Mouse (Mus musculus) lung, postnatal 0 days (tissue): ENCODE results near the gene Ccdc85b. TPM values are rescaled to one million over a fixed set of nuclear protein-coding genes. Genes with fewer than 3 reads are reported as not detected.

Experiments
- ATAC-seq: fragments of 200-750 bp; cut with Nextera tagmentation; 2 replicates; pipeline ENCODE4 v1.8.0; 2017; ENCODE audit warnings: moderate library complexity
- DNase-seq: peaks from one replicate; pipeline ENCODE4 v3.0.0-alpha.2; 2016; ENCODE audit warnings: low spot score
- H3K27ac ChIP-seq: fragments of 300-500 bp; sonication (generic); 2 replicates; pipeline ENCODE4 v1.5.1; 2014; ENCODE audit warnings: antibody characterized with exemption, mild to moderate bottlenecking, low read length, mixed read lengths
- H3K27me3 ChIP-seq: fragments of 300-500 bp; sonication (generic); replicated peaks from 2 replicates; pipeline ENCODE4 v1.6.1; 2014; ENCODE audit warnings: low read length, mixed read lengths; ENCODE audit not compliant: insufficient read depth
- H3K36me3 ChIP-seq: fragments of 300-500 bp; sonication (generic); 2 replicates; pipeline ENCODE4 v1.6.1; 2014; ENCODE audit warnings: low read length, mixed read lengths; ENCODE audit not compliant: insufficient read depth
- H3K4me1 ChIP-seq: fragments of 300-500 bp; sonication (generic); 2 replicates; pipeline ENCODE4 v1.6.1; 2014; ENCODE audit warnings: antibody characterized with exemption, low read depth, low read length, mixed read lengths; ENCODE audit not compliant: insufficient read depth
- H3K4me2 ChIP-seq: fragments of 300-500 bp; sonication (generic); replicated peaks from 2 replicates; pipeline ENCODE4 v1.6.1; 2014; ENCODE audit warnings: low read depth, mild to moderate bottlenecking, low read length, moderate library complexity, mixed read lengths
- H3K4me3 ChIP-seq: fragments of 300-500 bp; sonication (generic); 2 replicates; pipeline ENCODE4 v1.5.1; 2014; ENCODE audit warnings: low read depth, low read length
- H3K9ac ChIP-seq: fragments of 300-500 bp; sonication (generic); replicated peaks from 2 replicates; pipeline ENCODE4 v1.6.1; 2014; ENCODE audit warnings: low read depth, mild to moderate bottlenecking
- H3K9me3 ChIP-seq: fragments of 300-500 bp; sonication (generic); 2 replicates; pipeline ENCODE4 v1.6.1; 2016; ENCODE audit warnings: low read length, mixed read lengths
- CTCF ChIP-seq: IDR thresholded peaks from 2 replicates; pipeline ENCODE4 v1.5.1; 2016; ENCODE audit warnings: antibody characterized with exemption, mild to moderate bottlenecking
- EP300 ChIP-seq: IDR thresholded peaks from 2 replicates; pipeline ENCODE4 v1.6.1; 2016; ENCODE audit warnings: antibody characterized with exemption, mild to moderate bottlenecking, control low read depth
- WGBS: fragments of 180-500 bp; shearing (Covaris S2); extraction: QIAGEN DNeasy Blood & Tissue Kit; methylation state at CpG from one replicate; pipeline ENCODE4 v1.1.7; 2014; 5-methylcytosine and 5-hydroxymethylcytosine counted together
- polyA plus RNA-seq: library from polyadenylated mRNA; unstranded; fragments of >200 nt; fragmentation: Nextera tagmentation; extraction: Ambion mirVana; gene quantifications from 2 replicates; pipeline ENCODE4 v1.2.1, GENCODE M21; 2015

The Ccdc85b gene
- polyA plus RNA-seq, 1 experiment from 2014 or later: 14.4 TPM

DNA sequence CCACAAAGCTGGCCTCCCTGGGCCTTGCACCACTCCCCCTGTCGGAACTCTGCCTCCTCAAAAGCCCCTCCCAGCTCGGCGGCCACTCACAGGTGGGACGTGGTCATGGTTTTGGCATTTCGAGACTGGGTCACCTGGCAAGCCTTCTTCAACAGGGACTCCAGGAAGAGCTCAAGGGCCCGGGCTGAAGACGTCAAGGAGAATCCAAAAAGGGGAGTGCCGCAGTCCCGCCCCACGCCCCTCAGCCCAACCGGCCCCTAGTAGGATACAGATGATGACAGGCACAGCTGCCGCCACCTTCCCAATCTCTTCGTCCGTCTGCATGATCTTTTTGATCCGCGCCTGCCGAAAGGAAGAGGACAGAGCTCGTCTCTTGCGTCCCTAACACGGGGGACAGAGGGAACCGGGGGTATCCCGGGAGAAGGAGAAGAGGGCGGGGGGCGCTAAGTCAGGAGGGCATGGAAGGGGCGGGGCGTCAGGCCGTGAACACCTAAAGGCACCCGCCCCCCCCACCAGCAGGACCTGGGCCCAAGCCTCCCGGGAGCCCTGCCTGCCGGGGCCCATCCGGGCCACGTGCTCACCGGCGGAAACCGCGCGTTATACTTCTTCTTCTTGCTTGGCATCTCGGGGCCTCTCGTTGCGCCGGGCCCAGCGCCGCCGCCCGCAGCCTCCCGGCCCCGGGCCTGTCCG lies 33.5 kb downstream of the Ccdc85b start:
- Histone ChIP-seq H3K9ac (peak overlapping the region; percentile 89), H3K4me2 (peak overlapping the region; percentile 74), H3K9me3 (no peaks in the 10 kb centered on the region), H3K27me3 (no peaks in the 10 kb centered on the region), H3K4me1 (peaks cover 25% of the 10 kb centered on the region), H3K36me3 (peaks cover 15% of the 10 kb centered on the region; the same call in 1 of the 2 replicates), H3K4me3 (peak overlapping the region; percentile 92), H3K27ac (peak overlapping the region; percentile 98)
- 3% methylated on average over 27 of the region's 48 CpGs for WGBS
- TF ChIP-seq CTCF (peak; percentile 45), EP300 (peak; percentile 33; the same call in 1 of the 2 replicates)
- peak; percentile 80 for ATAC-seq
- DNase-seq: peak; percentile 96

DNA sequence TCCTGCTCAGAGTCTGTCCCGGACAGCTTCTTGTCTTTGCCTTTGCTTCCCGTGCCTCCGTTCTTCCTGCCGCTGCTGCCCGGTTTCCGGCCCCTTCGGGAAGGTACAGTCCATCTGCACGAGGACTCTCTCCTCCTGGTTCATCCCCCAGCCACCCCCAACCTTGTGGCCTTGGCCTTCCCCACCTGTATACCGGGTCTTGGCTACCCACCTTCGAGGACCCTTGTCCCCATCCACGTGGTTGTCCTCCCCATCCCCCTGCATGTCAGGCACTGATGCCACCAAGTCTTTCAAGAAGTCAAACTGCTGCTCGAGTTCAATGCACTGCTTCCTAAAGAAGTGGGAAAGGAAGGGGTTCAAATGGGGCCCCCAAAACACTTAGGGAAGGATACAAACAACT lies 34.1 kb downstream of the Ccdc85b start:
- DNase-seq (no peak), ATAC-seq (no peak)
- Histone ChIP-seq H3K9me3 (no peaks in the 10 kb centered on the region), H3K9ac (peak overlapping the region; percentile 89), H3K4me2 (peak overlapping the region; percentile 74), H3K36me3 (peaks cover 15% of the 10 kb centered on the region; the same call in 1 of the 2 replicates), H3K4me3 (peak overlapping the region; percentile 92), H3K27ac (peak overlapping the region; percentile 98), H3K27me3 (no peaks in the 10 kb centered on the region), H3K4me1 (peaks cover 25% of the 10 kb centered on the region)
- TF ChIP-seq CTCF (no peak), EP300 (no peak)
- WGBS: 37% methylated on average over 12 of the region's 12 CpGs

GRCm38 (mm10) chr19:5422895-5423443 lies 34.7 kb downstream of the Ccdc85b start:
- H3K36me3 ChIP-seq: peaks cover 17% of the 10 kb centered on the region; the same call in 1 of the 2 replicates

DNA sequence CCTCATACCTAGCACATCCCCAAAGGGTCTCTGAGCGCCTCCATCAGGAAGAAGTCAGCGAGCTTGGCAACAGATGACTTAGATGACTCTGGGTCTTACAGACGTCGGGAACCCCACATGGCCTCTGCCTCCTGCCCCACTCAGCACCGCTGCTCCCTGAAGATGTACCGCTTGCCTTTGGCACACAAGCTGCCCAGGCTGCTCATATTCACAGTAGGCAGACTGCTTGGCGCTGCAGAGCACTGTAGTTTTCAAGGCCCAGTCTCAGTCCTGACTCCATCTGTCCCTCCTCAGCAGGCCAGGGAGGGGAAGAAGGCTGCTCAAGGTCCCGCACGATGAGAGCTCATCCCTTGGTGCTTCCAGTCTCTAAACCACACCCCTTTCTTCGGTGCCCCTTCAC lies 35.4 kb downstream of the Ccdc85b start:
- H3K36me3 ChIP-seq: peaks cover 21% of the 10 kb centered on the region; the same call in 1 of the 2 replicates
- H3K4me3 ChIP-seq: no peak overlapping the region
- 86% methylated on average over 10 of the region's 10 CpGs for WGBS
- H3K27ac ChIP-seq: no peak overlapping the region
- H3K4me1 ChIP-seq: peaks cover 25% of the 10 kb centered on the region
- no peaks in the 10 kb centered on the region for H3K9me3 ChIP-seq
- no peak overlapping the region for H3K9ac ChIP-seq
- no peak for ATAC-seq
- no peaks in the 10 kb centered on the region for H3K27me3 ChIP-seq
- TF ChIP-seq CTCF (no peak), EP300 (no peak)
- DNase-seq: no peak
- no peak overlapping the region for H3K4me2 ChIP-seq

More at GRCm38 (mm10) chr19:5422895-5423443, 34.7 kb downstream of the Ccdc85b start:
- H3K4me2 ChIP-seq: peak overlapping the region; percentile 74
- no peak for TF ChIP-seq CTCF
- peak overlapping the region; percentile 89; the same call in 1 of the 2 replicates for H3K9ac ChIP-seq
- no peak for ATAC-seq
- peak overlapping the region; percentile 92; the same call in 1 of the 2 replicates for H3K4me3 ChIP-seq
- peak overlapping the region; percentile 98 for H3K27ac ChIP-seq
- 76% methylated on average over 9 of the region's 9 CpGs for WGBS
- peaks cover 25% of the 10 kb centered on the region for H3K4me1 ChIP-seq
- H3K27me3 ChIP-seq: no peaks in the 10 kb centered on the region
- DNase-seq: no peak
- no peaks in the 10 kb centered on the region for H3K9me3 ChIP-seq

DNA sequence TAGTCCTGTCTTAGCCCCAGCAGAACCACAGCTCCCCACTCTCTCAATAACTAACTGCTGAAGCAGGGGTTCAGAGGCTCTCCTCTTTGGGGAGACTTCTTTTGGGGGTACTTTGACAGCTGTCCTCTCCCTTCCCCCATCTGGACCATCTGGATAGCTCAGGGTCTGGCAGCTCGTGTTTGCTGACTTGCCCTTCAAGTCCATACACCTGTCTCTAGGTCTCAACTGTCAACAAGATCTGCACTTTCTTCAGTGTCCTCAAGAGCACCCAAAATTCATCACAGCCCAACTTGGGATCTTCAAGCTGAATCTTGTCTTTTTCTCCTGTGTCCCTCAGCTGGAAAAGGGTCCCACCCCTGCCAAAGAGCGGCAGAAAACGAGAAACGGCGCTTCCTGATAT lies 35.9 kb downstream of the Ccdc85b start:
- Histone ChIP-seq H3K4me1 (peaks cover 25% of the 10 kb centered on the region), H3K27ac (no peak overlapping the region), H3K27me3 (no peaks in the 10 kb centered on the region), H3K4me3 (no peak overlapping the region), H3K36me3 (peaks cover 21% of the 10 kb centered on the region; the same call in 1 of the 2 replicates), H3K9me3 (no peaks in the 10 kb centered on the region), H3K4me2 (no peak overlapping the region), H3K9ac (no peak overlapping the region)
- ATAC-seq: no peak
- TF ChIP-seq CTCF: no peak
- no peak for TF ChIP-seq EP300
- no peak for DNase-seq
- WGBS: 80% methylated on average over 5 of the region's 5 CpGs

GRCm38 (mm10) chr19:5420579-5420978 lies 37.1 kb downstream of the Ccdc85b start:
- DNase-seq: no peak
- Histone ChIP-seq H3K4me2 (no peak overlapping the region), H3K4me1 (peaks cover 14% of the 10 kb centered on the region), H3K27ac (no peak overlapping the region), H3K4me3 (no peak overlapping the region), H3K36me3 (0 out of 2 replicates have a peak, but pooled peaks cover 17% of the 10 kb centered on the region), H3K27me3 (no peaks in the 10 kb centered on the region), H3K9me3 (no peaks in the 10 kb centered on the region), H3K9ac (no peak overlapping the region)
- WGBS: 88% methylated on average over 6 of the region's 6 CpGs
- TF ChIP-seq CTCF (no peak), EP300 (no peak)
- ATAC-seq: no peak
